Mouse (Mus musculus) midbrain, embryonic 14.5 days (tissue): ENCODE measurements at regions not wholly inside any gene's neighbourhood (a gene's known extent, or its start where the extent isn't known, plus 50 kb on each side); places are given as distances from the start of the nearest gene placed in this dataset.

Experiments used
- ATAC-seq: fragments of 200-750 bp; cut with Nextera tagmentation; 2 replicates; pipeline ENCODE4 v1.8.0; 2017; ENCODE audit warnings: moderate number of reproducible peaks, moderate library complexity; ENCODE audit not compliant: low FRiP score, low TSS enrichment
- DNase-seq: peaks from one replicate; pipeline ENCODE4 v3.0.0-alpha.2; 2015
- H3K27ac ChIP-seq: fragments of 300-500 bp; sonication (generic); replicated peaks from 2 replicates; pipeline ENCODE4 v1.5.1; 2014; ENCODE audit warnings: mild to moderate bottlenecking, low read depth, low read length, moderate library complexity
- H3K27me3 ChIP-seq: fragments of 300-500 bp; sonication (generic); 2 replicates; pipeline ENCODE4 v1.6.1; 2014; ENCODE audit warnings: low read length, control low read depth, mixed read lengths; ENCODE audit not compliant: control insufficient read depth, insufficient read depth
- H3K36me3 ChIP-seq: fragments of 300-500 bp; sonication (generic); 2 replicates; pipeline ENCODE4 v1.6.1; 2014; ENCODE audit warnings: low read length, control low read depth; ENCODE audit not compliant: control insufficient read depth, insufficient read depth
- H3K4me1 ChIP-seq: fragments of 300-500 bp; sonication (generic); 2 replicates; pipeline ENCODE4 v1.6.1; 2014; ENCODE audit warnings: mild to moderate bottlenecking, antibody characterized with exemption, low read length, control low read depth; ENCODE audit not compliant: control insufficient read depth, insufficient read depth
- H3K4me2 ChIP-seq: fragments of 300-500 bp; sonication (generic); 2 replicates; pipeline ENCODE4 v1.6.1; 2014; ENCODE audit warnings: mild to moderate bottlenecking, low read length, moderate library complexity
- H3K4me3 ChIP-seq: fragments of 300-500 bp; sonication (generic); replicated peaks from 2 replicates; pipeline ENCODE4 v1.5.1; 2014; ENCODE audit warnings: low read depth, low read length
- H3K9ac ChIP-seq: fragments of 300-500 bp; sonication (generic); replicated peaks from 2 replicates; pipeline ENCODE4 v1.6.1; 2014; ENCODE audit warnings: mild to moderate bottlenecking, low read length, moderate library complexity
- H3K9me3 ChIP-seq: fragments of 300-500 bp; sonication (generic); 2 replicates; pipeline ENCODE4 v1.6.1; 2016; ENCODE audit warnings: low read length, control low read depth, mixed read lengths; ENCODE audit not compliant: control insufficient read depth
- WGBS: fragments of 180-500 bp; shearing (Covaris S2); extraction: QIAGEN DNeasy Blood & Tissue Kit; methylation state at CpG from one replicate; pipeline ENCODE4 v1.1.7; 2014; 5-methylcytosine and 5-hydroxymethylcytosine counted together

DNA sequence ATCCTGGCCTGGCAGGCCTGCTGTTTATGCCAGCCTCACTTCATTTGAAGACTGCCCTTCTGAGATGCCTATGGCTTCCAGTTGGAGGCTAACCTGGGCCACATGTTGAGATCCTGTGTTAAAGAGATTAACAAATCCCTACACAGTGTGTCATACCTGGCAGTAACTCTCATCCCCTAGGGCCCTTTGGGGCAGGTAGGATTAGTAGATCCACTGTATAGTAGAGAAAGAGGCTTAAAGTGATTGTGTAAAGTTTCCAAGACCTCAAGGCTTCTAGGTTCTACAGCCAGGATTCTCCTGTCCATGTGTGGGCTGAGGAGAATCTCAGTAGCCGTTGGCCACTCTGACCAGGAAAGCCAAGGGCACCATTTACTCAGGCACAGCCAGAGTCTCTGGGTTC is 231.4 kb downstream of the Foxo1 start:
- 97% methylated on average over 1 of the region's 1 CpGs for WGBS
- H3K27ac ChIP-seq: no peak overlapping the region
- no peaks in the 10 kb centered on the region for H3K9me3 ChIP-seq
- H3K9ac ChIP-seq: no peak overlapping the region
- H3K4me2 ChIP-seq: no peak overlapping the region
- no peaks in the 10 kb centered on the region for H3K27me3 ChIP-seq
- DNase-seq (no peak), ATAC-seq (no peak)
- no peaks in the 10 kb centered on the region for H3K4me1 ChIP-seq
- no peak overlapping the region for H3K4me3 ChIP-seq
- H3K36me3 ChIP-seq: no peaks in the 10 kb centered on the region

DNA sequence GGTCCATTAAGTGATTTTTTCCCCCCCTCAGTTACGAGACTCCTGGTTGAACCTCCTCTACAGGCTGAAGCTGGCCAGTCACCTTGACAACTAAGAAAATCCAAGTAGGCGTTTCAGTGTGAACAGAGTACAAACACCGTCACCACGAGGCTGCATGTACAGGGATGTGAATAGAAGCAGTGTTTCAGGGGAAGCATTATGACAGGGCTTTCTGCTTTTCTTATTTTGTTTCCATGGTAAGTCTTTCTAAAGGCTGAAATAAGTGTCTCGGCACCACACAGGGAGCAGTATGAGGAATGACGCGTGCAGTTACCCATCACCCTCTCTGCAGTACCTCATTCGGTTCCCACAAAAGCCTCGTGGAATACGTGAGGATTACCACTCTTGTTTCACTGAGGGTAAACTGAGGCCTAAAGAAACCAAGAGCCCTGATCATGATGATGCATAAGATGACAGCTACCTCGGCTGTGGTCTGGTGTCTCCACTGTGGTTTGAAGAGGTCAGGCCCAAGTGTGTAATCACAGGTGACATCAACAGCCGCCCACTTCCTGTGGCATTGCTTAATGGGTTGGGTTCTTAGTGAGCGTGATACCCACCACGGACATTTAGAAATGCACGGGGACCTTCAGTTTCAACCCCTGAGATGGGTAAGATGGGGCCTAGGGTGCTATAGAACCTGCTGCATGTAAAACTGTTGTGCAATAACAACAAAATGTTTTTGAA is 230.5 kb downstream of the Foxo1 start:
- Histone ChIP-seq H3K9ac (no peak overlapping the region), H3K4me3 (no peak overlapping the region), H3K36me3 (no peaks in the 10 kb centered on the region), H3K27ac (no peak overlapping the region), H3K9me3 (no peaks in the 10 kb centered on the region), H3K4me1 (no peaks in the 10 kb centered on the region), H3K4me2 (no peak overlapping the region), H3K27me3 (no peaks in the 10 kb centered on the region)
- DNase-seq (no peak), ATAC-seq (no peak)
- 69% methylated on average over 15 of the region's 15 CpGs for WGBS

DNA sequence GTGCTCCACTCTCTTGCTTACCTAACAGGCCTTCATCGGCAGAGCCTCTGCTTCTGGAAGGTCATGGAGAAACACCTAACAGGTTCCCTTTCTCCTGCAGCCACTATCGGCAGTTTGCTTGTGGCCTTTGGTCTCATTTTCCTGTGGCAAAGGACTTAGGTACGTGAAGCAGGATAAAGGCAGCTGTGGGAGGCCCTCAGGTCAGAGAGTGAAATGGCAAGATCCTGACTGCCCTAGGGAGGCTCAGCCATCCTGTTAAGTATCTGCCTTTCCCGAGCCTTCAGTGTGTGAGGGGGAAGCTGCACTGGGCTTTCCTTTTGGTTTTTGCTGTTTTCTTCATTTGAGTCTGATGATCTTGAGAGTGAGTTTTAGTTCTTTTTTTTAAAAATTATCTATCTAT is 228.8 kb downstream of the Foxo1 start:
- Histone ChIP-seq H3K27ac (no peak overlapping the region), H3K9me3 (no peaks in the 10 kb centered on the region), H3K4me2 (no peak overlapping the region), H3K27me3 (no peaks in the 10 kb centered on the region), H3K9ac (no peak overlapping the region), H3K4me1 (no peaks in the 10 kb centered on the region), H3K36me3 (no peaks in the 10 kb centered on the region), H3K4me3 (no peak overlapping the region)
- WGBS: 77% methylated on average over 4 of the region's 4 CpGs
- ATAC-seq (no peak), DNase-seq (no peak)

DNA sequence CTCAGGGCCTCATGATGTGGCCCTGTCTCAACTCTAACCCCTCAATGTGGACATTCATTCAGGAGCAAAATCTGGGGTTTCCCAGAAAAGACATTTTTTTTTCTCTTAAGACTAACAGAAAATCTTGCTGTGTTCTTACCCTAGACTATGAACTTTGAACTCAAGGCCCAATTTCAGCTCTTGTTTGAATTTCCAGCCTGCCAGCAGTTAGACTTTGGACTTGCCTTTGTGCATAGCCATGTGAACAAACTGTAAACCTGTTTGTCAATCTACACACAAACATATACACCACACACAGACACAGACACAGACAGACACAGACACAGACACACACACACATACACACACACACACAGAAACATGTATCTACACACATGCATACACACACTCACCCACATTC is 227.3 kb downstream of the Foxo1 start:
- H3K4me3 ChIP-seq: no peak overlapping the region
- no peak overlapping the region for H3K27ac ChIP-seq
- H3K36me3 ChIP-seq: no peaks in the 10 kb centered on the region
- no peak overlapping the region for H3K4me2 ChIP-seq
- no peak for DNase-seq
- H3K27me3 ChIP-seq: no peaks in the 10 kb centered on the region
- H3K9ac ChIP-seq: no peak overlapping the region
- ATAC-seq: no peak
- H3K4me1 ChIP-seq: no peaks in the 10 kb centered on the region
- H3K9me3 ChIP-seq: no peaks in the 10 kb centered on the region

GRCm38 (mm10) chr3:52494924-52495323 is 226.8 kb downstream of the Foxo1 start:
- Histone ChIP-seq H3K4me3 (no peak overlapping the region), H3K4me2 (no peak overlapping the region), H3K27ac (no peak overlapping the region), H3K36me3 (no peaks in the 10 kb centered on the region), H3K9me3 (no peaks in the 10 kb centered on the region), H3K4me1 (no peaks in the 10 kb centered on the region), H3K9ac (no peak overlapping the region), H3K27me3 (no peaks in the 10 kb centered on the region)
- no peak for DNase-seq
- WGBS: 59% methylated on average over 2 of the region's 2 CpGs
- ATAC-seq: no peak

DNA sequence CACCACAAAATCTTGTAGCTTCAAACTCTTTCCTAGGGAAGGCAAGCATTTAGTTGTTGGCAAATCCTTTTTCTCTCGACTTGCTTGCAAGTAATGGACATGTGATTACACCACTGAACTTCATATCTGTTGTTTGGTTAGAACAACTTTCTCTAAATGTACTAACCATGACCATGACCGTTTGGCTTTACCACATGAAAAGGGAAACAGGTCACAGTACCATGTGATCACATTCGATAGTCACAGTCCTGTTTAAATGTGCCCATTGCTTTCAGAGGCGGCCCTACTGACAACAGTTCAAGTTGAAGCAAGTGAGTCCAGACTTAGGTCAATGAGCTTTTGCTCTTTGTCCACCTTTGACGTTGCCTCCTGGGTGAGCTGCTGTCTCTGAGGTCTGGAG is 211.1 kb downstream of the Foxo1 start:
- no peak overlapping the region for H3K4me2 ChIP-seq
- no peak overlapping the region for H3K4me3 ChIP-seq
- DNase-seq (no peak), ATAC-seq (no peak)
- H3K4me1 ChIP-seq: no peaks in the 10 kb centered on the region
- no peaks in the 10 kb centered on the region for H3K27me3 ChIP-seq
- no peak overlapping the region for H3K27ac ChIP-seq
- no peak overlapping the region for H3K9ac ChIP-seq
- no peaks in the 10 kb centered on the region for H3K36me3 ChIP-seq
- 85% methylated on average over 5 of the region's 5 CpGs for WGBS
- no peaks in the 10 kb centered on the region for H3K9me3 ChIP-seq

DNA sequence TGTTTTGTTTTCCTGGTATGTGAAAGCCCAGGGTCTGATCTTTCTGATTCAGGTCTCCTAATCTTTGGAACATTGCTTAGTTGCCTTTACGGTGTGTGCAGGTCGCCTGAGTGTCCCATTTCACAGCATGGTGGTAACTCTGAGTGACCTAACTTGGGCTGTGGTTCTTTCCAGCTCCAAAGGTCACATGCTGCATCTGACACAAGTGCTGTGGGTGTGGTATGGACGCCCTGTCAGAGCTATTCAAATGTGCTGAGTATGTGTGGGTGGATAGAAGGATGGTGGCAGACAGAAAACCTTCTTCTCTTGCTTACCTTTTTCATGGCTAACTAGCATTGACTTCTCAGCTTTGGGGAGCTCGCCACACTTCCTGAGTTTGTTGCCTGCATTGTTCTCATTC is 201.8 kb downstream of the Foxo1 start:
- no peaks in the 10 kb centered on the region for H3K27me3 ChIP-seq
- H3K4me3 ChIP-seq: no peak overlapping the region
- DNase-seq (no peak), ATAC-seq (no peak)
- no peaks in the 10 kb centered on the region for H3K4me1 ChIP-seq
- no peak overlapping the region for H3K27ac ChIP-seq
- no peaks in the 10 kb centered on the region for H3K36me3 ChIP-seq
- H3K4me2 ChIP-seq: no peak overlapping the region
- no peak overlapping the region for H3K9ac ChIP-seq
- 80% methylated on average over 4 of the region's 4 CpGs for whole genome bisulfite sequencing
- H3K9me3 ChIP-seq: peaks cover 13% of the 10 kb centered on the region

DNA sequence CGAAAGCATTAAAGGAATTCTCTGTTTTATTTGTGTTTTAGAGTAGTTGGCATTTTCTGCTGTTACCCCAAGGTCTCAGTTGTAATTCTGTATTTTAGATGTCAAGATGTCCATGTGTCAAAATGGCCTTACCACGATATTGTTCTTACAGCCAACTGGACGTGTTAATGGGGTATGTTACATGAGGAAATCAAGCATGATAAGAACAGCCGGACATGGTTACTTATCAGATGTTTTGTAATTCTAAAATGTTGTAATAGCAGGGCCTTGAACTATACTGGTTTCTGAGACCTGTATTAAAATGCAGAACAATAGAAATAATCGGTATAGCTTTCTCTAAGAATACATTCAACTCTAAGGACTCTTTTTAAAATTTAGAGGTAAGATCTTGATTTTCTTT is 201.3 kb downstream of the Foxo1 start:
- 92% methylated on average over 5 of the region's 5 CpGs for WGBS
- no peak overlapping the region for H3K4me3 ChIP-seq
- no peaks in the 10 kb centered on the region for H3K36me3 ChIP-seq
- H3K9ac ChIP-seq: no peak overlapping the region
- H3K27ac ChIP-seq: no peak overlapping the region
- H3K4me1 ChIP-seq: no peaks in the 10 kb centered on the region
- H3K4me2 ChIP-seq: no peak overlapping the region
- H3K9me3 ChIP-seq: peaks cover 13% of the 10 kb centered on the region
- no peaks in the 10 kb centered on the region for H3K27me3 ChIP-seq
- ATAC-seq (no peak), DNase-seq (no peak)

- H3K9ac ChIP-seq: no peak overlapping the region
- H3K4me1 ChIP-seq: no peaks in the 10 kb centered on the region
- H3K4me2 ChIP-seq: no peak overlapping the region
- no peaks in the 10 kb centered on the region for H3K36me3 ChIP-seq
- ATAC-seq (no peak), DNase-seq (no peak)
- H3K4me3 ChIP-seq: no peak overlapping the region
- H3K27me3 ChIP-seq: no peaks in the 10 kb centered on the region
- peaks cover 13% of the 10 kb centered on the region for H3K9me3 ChIP-seq
- H3K27ac ChIP-seq: no peak overlapping the region
- WGBS: 93% methylated on average over 8 of the region's 8 CpGs
Measured at GRCm38 (mm10) chr3:52468326-52468725, 200.2 kb downstream of the Foxo1 start.
